Mouse (Mus musculus): ENCODE data around the gene Zbtb16. TPM values are rescaled to one million over a fixed set of nuclear protein-coding genes. Genes with fewer than 3 reads are reported as not detected.

Gene Zbtb16
- polyA plus RNA-seq, 1 experiment = not detected

GRCm38 (mm10) chr9:48684144-48684543 lies 151.9 kb downstream of the Zbtb16 start:
- peaks cover 20% of the 10 kb centered on the region for H3K27me3 ChIP-seq (ENCODE audit: control insufficient read depth, insufficient read depth, insufficient read length)
- TF ChIP-seq USF1 (IDR thresholded peaks at IDR 0.05; ENCODE audit: low read depth) = no peak
- no peak for TF ChIP-seq MYOG (IDR thresholded peaks at IDR 0.05; ENCODE audit: control insufficient read depth in 1 of 3, insufficient read depth in 1 of 3, insufficient read length in 2 of 3, low read depth in 2 of 3)
- TF ChIP-seq MYOD1 (IDR thresholded peaks at IDR 0.05; ENCODE audit: control insufficient read depth in 1 of 3, insufficient read length in 2 of 3, low read depth in 2 of 3) = no peak
- TF ChIP-seq CEBPB (IDR thresholded peaks at IDR 0.05; ENCODE audit: insufficient read depth, poor library complexity, severe bottlenecking) = no peak
- H3K4me2 ChIP-seq (ENCODE audit: low read depth) = no peak overlapping the region
- H3K79me2 ChIP-seq (ENCODE audit: control insufficient read depth, insufficient read depth) = no peaks in the 10 kb centered on the region
- H3ac ChIP-seq (ENCODE audit: control insufficient read depth, insufficient read length) = no peak overlapping the region
- no peaks in the 10 kb centered on the region for H3K36me3 ChIP-seq (ENCODE audit: control insufficient read depth, insufficient read depth)
- H3K4me3 ChIP-seq = no peak overlapping the region

DNA sequence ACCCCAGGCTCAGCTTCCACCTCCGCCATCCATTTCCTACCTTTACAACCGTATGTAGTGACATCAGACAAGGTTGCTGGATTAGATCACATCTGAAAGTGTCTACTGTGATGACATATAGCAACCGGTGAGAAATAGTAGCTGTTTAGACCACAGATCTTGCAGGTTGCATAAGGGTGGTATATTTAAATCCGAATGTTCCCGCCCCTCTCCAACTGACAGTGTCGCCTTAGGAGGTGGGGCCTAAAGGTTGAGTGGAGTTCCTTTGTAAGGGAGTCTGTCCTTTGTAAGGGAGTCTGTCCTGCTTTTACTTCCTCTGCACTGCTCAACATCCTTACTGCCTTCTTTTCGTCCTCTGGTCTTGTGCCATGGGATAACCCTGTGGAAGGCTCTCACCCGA lies 154.8 kb downstream of the Zbtb16 start:
- Histone ChIP-seq H3K36me3 (ENCODE audit: control insufficient read depth, insufficient read depth) (no peaks in the 10 kb centered on the region), H3K79me2 (ENCODE audit: control insufficient read depth, insufficient read depth) (no peaks in the 10 kb centered on the region), H3K27me3 (ENCODE audit: control insufficient read depth, insufficient read depth, insufficient read length) (peaks cover 20% of the 10 kb centered on the region), H3ac (ENCODE audit: control insufficient read depth, insufficient read length) (no peak overlapping the region), H3K4me2 (ENCODE audit: low read depth) (no peak overlapping the region), H3K4me3 (no peak overlapping the region)
- TF ChIP-seq POLR2AphosphoS2 (IDR thresholded peaks at IDR 0.05; ENCODE audit: insufficient read length, low read depth) (no peak), E2F4 (IDR thresholded peaks at IDR 0.05; ENCODE audit: insufficient read depth) (no peak), POLR2A (IDR thresholded peaks at IDR 0.05; ENCODE audit: insufficient read length, low read depth) (no peak), CEBPB (IDR thresholded peaks at IDR 0.05; ENCODE audit: insufficient read depth, poor library complexity, severe bottlenecking) (no peak), USF1 (IDR thresholded peaks at IDR 0.05; ENCODE audit: low read depth) (no peak), TCF3 (IDR thresholded peaks at IDR 0.05; ENCODE audit: insufficient read length, low read depth) (no peak), SRF (IDR thresholded peaks at IDR 0.05; ENCODE audit: control insufficient read depth, insufficient read length, low read depth) (no peak), REST (IDR thresholded peaks at IDR 0.05; ENCODE audit: insufficient read depth, insufficient read length) (no peak), MAX (IDR thresholded peaks at IDR 0.05; ENCODE audit: low read depth) (no peak), MYOD1 (IDR thresholded peaks at IDR 0.05; ENCODE audit: control insufficient read depth in 1 of 3, insufficient read length in 2 of 3, low read depth in 2 of 3) (no peak), TCF12 (IDR thresholded peaks at IDR 0.05; ENCODE audit: insufficient read depth, poor library complexity, severe bottlenecking) (no peak), MYOG (IDR thresholded peaks at IDR 0.05; ENCODE audit: control insufficient read depth in 1 of 3, insufficient read depth in 1 of 3, insufficient read length in 2 of 3, low read depth in 2 of 3) (no peak)

GRCm38 (mm10) chr9:48678426-48679358 lies 157.3 kb downstream of the Zbtb16 start:
- H3K79me2 ChIP-seq (ENCODE audit: control insufficient read depth, insufficient read depth) = no peaks in the 10 kb centered on the region
- H3K36me3 ChIP-seq (ENCODE audit: control insufficient read depth, insufficient read depth) = no peaks in the 10 kb centered on the region
- peaks cover 20% of the 10 kb centered on the region for H3K27me3 ChIP-seq (ENCODE audit: control insufficient read depth, insufficient read depth, insufficient read length)
- TF ChIP-seq REST (IDR thresholded peaks at IDR 0.05; ENCODE audit: insufficient read depth, insufficient read length) = no peak
- TF ChIP-seq USF1 (IDR thresholded peaks at IDR 0.05; ENCODE audit: low read depth) = no peak
- no peak for TF ChIP-seq CEBPB (IDR thresholded peaks at IDR 0.05; ENCODE audit: insufficient read depth, poor library complexity, severe bottlenecking)
- no peak overlapping the region for H3ac ChIP-seq (ENCODE audit: control insufficient read depth, insufficient read length)
- no peak overlapping the region for H3K4me3 ChIP-seq
- no peak overlapping the region for H3K4me2 ChIP-seq (ENCODE audit: low read depth)

- peaks cover 5% of the 10 kb centered on the region for H3K27me3 ChIP-seq (ENCODE audit: control insufficient read depth, insufficient read depth, insufficient read length)
- H3ac ChIP-seq (ENCODE audit: control insufficient read depth, insufficient read length) = no peak overlapping the region
- no peak overlapping the region for H3K4me3 ChIP-seq
- H3K36me3 ChIP-seq (ENCODE audit: control insufficient read depth, insufficient read depth) = no peaks in the 10 kb centered on the region
- no peaks in the 10 kb centered on the region for H3K79me2 ChIP-seq (ENCODE audit: control insufficient read depth, insufficient read depth)
- no peak overlapping the region for H3K4me2 ChIP-seq (ENCODE audit: low read depth)
- no peak for TF ChIP-seq TCF3 (IDR thresholded peaks at IDR 0.05; ENCODE audit: insufficient read length, low read depth)
- no peak for TF ChIP-seq POLR2AphosphoS2 (IDR thresholded peaks at IDR 0.05; ENCODE audit: insufficient read length, low read depth)
- TF ChIP-seq MYOG (IDR thresholded peaks at IDR 0.05; ENCODE audit: control insufficient read depth in 1 of 3, insufficient read depth in 1 of 3, insufficient read length in 2 of 3, low read depth in 2 of 3) = no peak
- no peak for TF ChIP-seq MAX (IDR thresholded peaks at IDR 0.05; ENCODE audit: low read depth)
- no peak for TF ChIP-seq SRF (IDR thresholded peaks at IDR 0.05; ENCODE audit: control insufficient read depth, insufficient read length, low read depth)
- no peak for TF ChIP-seq CEBPB (IDR thresholded peaks at IDR 0.05; ENCODE audit: insufficient read depth, poor library complexity, severe bottlenecking)
- no peak for TF ChIP-seq USF1 (IDR thresholded peaks at IDR 0.05; ENCODE audit: low read depth)
- TF ChIP-seq E2F4 (IDR thresholded peaks at IDR 0.05; ENCODE audit: insufficient read depth) = no peak
- TF ChIP-seq POLR2A (IDR thresholded peaks at IDR 0.05; ENCODE audit: insufficient read length, low read depth) = no peak
- no peak for TF ChIP-seq REST (IDR thresholded peaks at IDR 0.05; ENCODE audit: insufficient read depth, insufficient read length)
- TF ChIP-seq MYOD1 (IDR thresholded peaks at IDR 0.05; ENCODE audit: control insufficient read depth in 1 of 3, insufficient read length in 2 of 3, low read depth in 2 of 3) = no peak
- TF ChIP-seq TCF12 (IDR thresholded peaks at IDR 0.05; ENCODE audit: insufficient read depth, poor library complexity, severe bottlenecking) = no peak
Observed at GRCm38 (mm10) chr9:48675151-48675790, 160.8 kb downstream of the Zbtb16 start.
